Mouse (Mus musculus) intestine, postnatal 0 days (tissue): Measurements from ENCODE around the gene Gtpbp8. TPM values are rescaled to one million over a fixed set of nuclear protein-coding genes. Genes with fewer than 3 reads are reported as not detected.

Experiments
- ATAC-seq: fragments of 200-750 bp; cut with Nextera tagmentation; 2 replicates; pipeline ENCODE4 v1.8.0; 2017; ENCODE audit warnings: mild to moderate bottlenecking, moderate TSS enrichment, moderate library complexity
- H3K27ac ChIP-seq: fragments of 300-500 bp; sonication (generic); 2 replicates; pipeline ENCODE4 v1.5.1; 2014; ENCODE audit warnings: mild to moderate bottlenecking, low read depth, low read length, moderate library complexity
- H3K27me3 ChIP-seq: fragments of 300-500 bp; sonication (generic); replicated peaks from 2 replicates; pipeline ENCODE4 v1.6.1; 2014; ENCODE audit warnings: low read length, mixed read lengths; ENCODE audit not compliant: control insufficient read depth, insufficient read depth
- H3K36me3 ChIP-seq: fragments of 300-500 bp; sonication (generic); 2 replicates; pipeline ENCODE4 v1.6.1; 2014; ENCODE audit warnings: mild to moderate bottlenecking, moderate library complexity; ENCODE audit not compliant: control insufficient read depth, insufficient read depth
- H3K4me1 ChIP-seq: fragments of 300-500 bp; sonication (generic); replicated peaks from 2 replicates; pipeline ENCODE4 v1.6.1; 2014; ENCODE audit warnings: antibody characterized with exemption, low read length, mixed read lengths; ENCODE audit not compliant: control insufficient read depth, insufficient read depth
- H3K4me2 ChIP-seq: fragments of 300-500 bp; sonication (generic); replicated peaks from 2 replicates; pipeline ENCODE4 v1.6.1; 2014; ENCODE audit warnings: low read depth, mild to moderate bottlenecking, moderate library complexity
- H3K4me3 ChIP-seq: fragments of 300-500 bp; sonication (generic); 2 replicates; pipeline ENCODE4 v1.5.1; 2014; ENCODE audit warnings: low read depth, low read length
- H3K9ac ChIP-seq: fragments of 300-500 bp; sonication (generic); 2 replicates; pipeline ENCODE4 v1.6.1; 2014; ENCODE audit warnings: mild to moderate bottlenecking, low read depth, low read length
- H3K9me3 ChIP-seq: fragments of 300-500 bp; sonication (generic); 2 replicates; pipeline ENCODE4 v1.6.1; 2016; ENCODE audit warnings: mixed run types; ENCODE audit not compliant: control insufficient read depth
- CTCF ChIP-seq: sonication (generic); IDR thresholded peaks from 2 replicates; pipeline ENCODE4 v1.5.1; 2016; ENCODE audit warnings: low read depth, mild to moderate bottlenecking, control low read depth, antibody characterized with exemption, moderate library complexity
- WGBS: fragments of 180-500 bp; shearing (Covaris S2); extraction: QIAGEN DNeasy Blood & Tissue Kit; methylation state at CpG from one replicate; pipeline ENCODE4 v1.1.7; 2014; 5-methylcytosine and 5-hydroxymethylcytosine counted together
- polyA plus RNA-seq: library from polyadenylated mRNA; unstranded; fragments of >200 nt; fragmentation: Nextera tagmentation; extraction: Ambion mirVana; gene quantifications from 2 replicates; pipeline ENCODE4 v1.2.1, GENCODE M21; 2015

The Gtpbp8 gene
- polyA plus RNA-seq, 1 experiment from 2014 or later = 21.5 TPM

- no peaks in the 10 kb centered on the region for H3K9me3 ChIP-seq
- no peaks in the 10 kb centered on the region for H3K27me3 ChIP-seq
- H3K36me3 ChIP-seq = peaks cover 67% of the 10 kb centered on the region
- ATAC-seq = peak; percentile 41; the same call in 1 of the 2 replicates
- H3K4me3 ChIP-seq = no peak overlapping the region
- H3K9ac ChIP-seq = no peak overlapping the region
- no peaks in the 10 kb centered on the region for H3K4me1 ChIP-seq
- WGBS = 70% methylated on average over 4 of the region's 4 CpGs
- no peak for TF ChIP-seq CTCF
- H3K4me2 ChIP-seq = no peak overlapping the region
- 0 out of 2 replicates have a peak overlapping the region, but pooled peaks have one; percentile 3 for H3K27ac ChIP-seq
Measured at GRCm38 (mm10) chr16:44736118-44736517, 10.0 kb downstream of the Gtpbp8 start.

GRCm38 (mm10) chr16:44735676-44736075 is 10.5 kb downstream of the Gtpbp8 start:
- Histone ChIP-seq H3K4me3 (no peak overlapping the region), H3K4me2 (no peak overlapping the region), H3K27me3 (no peaks in the 10 kb centered on the region), H3K36me3 (peaks cover 70% of the 10 kb centered on the region), H3K9ac (no peak overlapping the region), H3K9me3 (no peaks in the 10 kb centered on the region), H3K27ac (0 out of 2 replicates have a peak overlapping the region, but pooled peaks have one; percentile 3), H3K4me1 (no peaks in the 10 kb centered on the region)
- no peak for ATAC-seq
- no peak for TF ChIP-seq CTCF
- 88% methylated on average over 5 of the region's 5 CpGs for WGBS

- 46% methylated on average over 3 of the region's 3 CpGs for WGBS
- H3K36me3 ChIP-seq = peaks cover 78% of the 10 kb centered on the region
- no peaks in the 10 kb centered on the region for H3K9me3 ChIP-seq
- H3K9ac ChIP-seq = no peak overlapping the region
- TF ChIP-seq CTCF = no peak
- H3K4me2 ChIP-seq = no peak overlapping the region
- H3K27me3 ChIP-seq = no peaks in the 10 kb centered on the region
- no peaks in the 10 kb centered on the region for H3K4me1 ChIP-seq
- no peak overlapping the region for H3K4me3 ChIP-seq
- no peak overlapping the region for H3K27ac ChIP-seq
- ATAC-seq = peak; percentile 73
Measured at GRCm38 (mm10) chr16:44734059-44734458, 12.1 kb downstream of the Gtpbp8 start.

- peaks cover 31% of the 10 kb centered on the region for H3K36me3 ChIP-seq
- no peak for TF ChIP-seq CTCF
- ATAC-seq = no peak
- no peaks in the 10 kb centered on the region for H3K9me3 ChIP-seq
- no peaks in the 10 kb centered on the region for H3K27me3 ChIP-seq
- no peak overlapping the region for H3K4me3 ChIP-seq
- H3K27ac ChIP-seq = peak overlapping the region; percentile 47; the same call in 1 of the 2 replicates
- peaks cover 3% of the 10 kb centered on the region for H3K4me1 ChIP-seq
- H3K9ac ChIP-seq = no peak overlapping the region
- 94% methylated on average over 3 of the region's 3 CpGs for WGBS
- H3K4me2 ChIP-seq = no peak overlapping the region
Measured at GRCm38 (mm10) chr16:44727525-44727924, 18.6 kb downstream of the Gtpbp8 start.

GRCm38 (mm10) chr16:44725286-44726223 is 20.6 kb downstream of the Gtpbp8 start:
- Histone ChIP-seq H3K4me2 (peak overlapping the region; percentile 86), H3K4me3 (peak overlapping the region; percentile 84), H3K4me1 (peaks cover 3% of the 10 kb centered on the region), H3K9me3 (no peaks in the 10 kb centered on the region), H3K27ac (no peak overlapping the region), H3K27me3 (no peaks in the 10 kb centered on the region), H3K36me3 (peaks cover 15% of the 10 kb centered on the region; the same call in 1 of the 2 replicates), H3K9ac (peak overlapping the region; percentile 80)
- 33% methylated on average over 14 of the region's 14 CpGs for WGBS
- ATAC-seq = no peak
- peak; percentile 93 for TF ChIP-seq CTCF

- Histone ChIP-seq H3K36me3 (peaks cover 8% of the 10 kb centered on the region; the same call in 1 of the 2 replicates), H3K4me1 (peaks cover 3% of the 10 kb centered on the region), H3K9me3 (no peaks in the 10 kb centered on the region), H3K9ac (peak overlapping the region; percentile 80), H3K27ac (peak overlapping the region; percentile 88), H3K27me3 (no peaks in the 10 kb centered on the region), H3K4me2 (peak overlapping the region; percentile 86), H3K4me3 (peak overlapping the region; percentile 84)
- ATAC-seq = no peak
- TF ChIP-seq CTCF = peak; percentile 10; the same call in 1 of the 2 replicates
- WGBS = 0% methylated on average over 14 of the region's 14 CpGs
Measured at GRCm38 (mm10) chr16:44724847-44725246, 21.3 kb downstream of the Gtpbp8 start.
